Mouse (Mus musculus) lung, embryonic 14.5 days (tissue): ENCODE data around the gene Kcnq4. TPM values are rescaled to one million over a fixed set of nuclear protein-coding genes. Genes with fewer than 3 reads are reported as not detected.

Experiments
- ATAC-seq: fragments of 200-750 bp; cut with Nextera tagmentation; 2 replicates; pipeline ENCODE4 v1.8.0; 2017; ENCODE audit warnings: mild to moderate bottlenecking, moderate TSS enrichment, moderate library complexity; ENCODE audit not compliant: insufficient read depth
- DNase-seq: peaks from one replicate; pipeline ENCODE4 v3.0.0-alpha.2; 2015
- H3K27ac ChIP-seq: fragments of 300-500 bp; sonication (generic); 2 replicates; pipeline ENCODE4 v1.5.1; 2014; ENCODE audit warnings: low read depth, mild to moderate bottlenecking, moderate library complexity
- H3K27me3 ChIP-seq: fragments of 300-500 bp; sonication (generic); 2 replicates; pipeline ENCODE4 v1.6.1; 2014; ENCODE audit warnings: low read length, control low read depth; ENCODE audit not compliant: insufficient read depth
- H3K36me3 ChIP-seq: fragments of 300-500 bp; sonication (generic); 2 replicates; pipeline ENCODE4 v1.6.1; 2014; ENCODE audit warnings: control low read depth; ENCODE audit not compliant: insufficient read depth
- H3K4me1 ChIP-seq: fragments of 300-500 bp; sonication (generic); 2 replicates; pipeline ENCODE4 v1.6.1; 2014; ENCODE audit warnings: antibody characterized with exemption, control low read depth; ENCODE audit not compliant: insufficient read depth
- H3K4me2 ChIP-seq: fragments of 300-500 bp; sonication (generic); 2 replicates; pipeline ENCODE4 v1.6.1; 2014; ENCODE audit warnings: mild to moderate bottlenecking
- H3K4me3 ChIP-seq: fragments of 300-500 bp; sonication (generic); 2 replicates; pipeline ENCODE4 v1.5.1; 2014; ENCODE audit warnings: low read depth, low read length
- H3K9ac ChIP-seq: fragments of 300-500 bp; sonication (generic); 2 replicates; pipeline ENCODE4 v1.6.1; 2014
- H3K9me3 ChIP-seq: fragments of 300-500 bp; sonication (generic); 2 replicates; pipeline ENCODE4 v1.6.1; 2016; ENCODE audit warnings: low read depth, low read length, control low read depth
- CTCF ChIP-seq: IDR thresholded peaks from 2 replicates; pipeline ENCODE4 v1.5.1; 2016; ENCODE audit warnings: antibody characterized with exemption, low read depth
- whole genome bisulfite sequencing: fragments of 180-500 bp; shearing (Covaris S2); extraction: QIAGEN DNeasy Blood & Tissue Kit; methylation state at CpG from one replicate; pipeline ENCODE4 v1.1.7; 2014; 5-methylcytosine and 5-hydroxymethylcytosine counted together
- polyA plus RNA-seq: library from polyadenylated mRNA; unstranded; fragments of >200 nt; fragmentation: Nextera tagmentation; extraction: Ambion mirVana; gene quantifications from 2 replicates; pipeline ENCODE4 v1.2.1, GENCODE M21; 2014

Kcnq4 gene
- polyA plus RNA-seq, 1 experiment from 2014 or later, result 4.5 TPM

- Histone ChIP-seq H3K27me3 (peaks cover 13% of the 10 kb centered on the region; the same call in 1 of the 2 replicates), H3K27ac (no peak overlapping the region), H3K4me3 (no peak overlapping the region), H3K9ac (no peak overlapping the region), H3K4me2 (no peak overlapping the region), H3K4me1 (peaks cover 6% of the 10 kb centered on the region; the same call in 1 of the 2 replicates), H3K9me3 (no peaks in the 10 kb centered on the region), H3K36me3 (no peaks in the 10 kb centered on the region)
- no peak for ATAC-seq
- 91% methylated on average over 6 of the region's 6 CpGs for WGBS
- DNase-seq, result no peak
- no peak for TF ChIP-seq CTCF
Observed at GRCm38 (mm10) chr4:120713021-120713420, 35.4 kb downstream of the Kcnq4 start.

DNA sequence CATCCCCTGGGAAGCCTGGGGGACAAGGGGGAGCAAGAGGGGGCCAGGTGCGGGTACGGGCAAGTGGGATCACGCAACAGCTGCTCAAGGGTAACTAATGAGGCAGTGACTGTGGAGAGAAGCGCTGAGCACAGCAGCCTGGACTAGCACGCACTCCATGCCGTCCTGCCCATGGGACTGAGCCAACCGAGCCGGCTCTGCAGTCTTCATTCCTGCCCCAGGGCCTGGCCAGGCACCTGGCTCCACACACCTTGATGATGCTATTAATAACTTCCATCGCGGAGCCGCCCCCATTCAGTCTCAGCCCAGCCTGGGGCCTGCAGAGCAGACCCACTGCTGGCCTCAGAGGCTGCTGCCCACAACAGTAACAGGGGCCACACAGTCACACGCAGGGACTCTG lies 36.2 kb downstream of the Kcnq4 start:
- ATAC-seq, result no peak
- no peak overlapping the region for H3K4me2 ChIP-seq
- TF ChIP-seq CTCF, result no peak
- H3K4me1 ChIP-seq, result peaks cover 6% of the 10 kb centered on the region; the same call in 1 of the 2 replicates
- no peaks in the 10 kb centered on the region for H3K9me3 ChIP-seq
- H3K4me3 ChIP-seq, result no peak overlapping the region
- no peaks in the 10 kb centered on the region for H3K36me3 ChIP-seq
- no peak for DNase-seq
- H3K27me3 ChIP-seq, result 0 out of 2 replicates have a peak, but pooled peaks cover 7% of the 10 kb centered on the region
- no peak overlapping the region for H3K9ac ChIP-seq
- 70% methylated on average over 12 of the region's 12 CpGs for WGBS
- H3K27ac ChIP-seq, result no peak overlapping the region

- DNase-seq (no peak), ATAC-seq (no peak)
- Histone ChIP-seq H3K4me3 (no peak overlapping the region), H3K4me2 (no peak overlapping the region), H3K9ac (no peak overlapping the region), H3K9me3 (no peaks in the 10 kb centered on the region), H3K4me1 (no peaks in the 10 kb centered on the region), H3K27me3 (peaks cover 20% of the 10 kb centered on the region), H3K27ac (no peak overlapping the region), H3K36me3 (no peaks in the 10 kb centered on the region)
- WGBS, result 84% methylated on average over 2 of the region's 2 CpGs
- TF ChIP-seq CTCF, result no peak
Observed at GRCm38 (mm10) chr4:120702511-120702910, 45.9 kb downstream of the Kcnq4 start.

- 66% methylated on average over 8 of the region's 8 CpGs for WGBS
- Histone ChIP-seq H3K27me3 (peaks cover 25% of the 10 kb centered on the region), H3K9me3 (no peaks in the 10 kb centered on the region), H3K4me3 (no peak overlapping the region), H3K4me1 (no peaks in the 10 kb centered on the region), H3K9ac (no peak overlapping the region), H3K4me2 (no peak overlapping the region), H3K27ac (no peak overlapping the region), H3K36me3 (no peaks in the 10 kb centered on the region)
- TF ChIP-seq CTCF, result no peak
- ATAC-seq, result no peak
- no peak for DNase-seq
Observed at GRCm38 (mm10) chr4:120702056-120702455, 46.4 kb downstream of the Kcnq4 start.

DNA sequence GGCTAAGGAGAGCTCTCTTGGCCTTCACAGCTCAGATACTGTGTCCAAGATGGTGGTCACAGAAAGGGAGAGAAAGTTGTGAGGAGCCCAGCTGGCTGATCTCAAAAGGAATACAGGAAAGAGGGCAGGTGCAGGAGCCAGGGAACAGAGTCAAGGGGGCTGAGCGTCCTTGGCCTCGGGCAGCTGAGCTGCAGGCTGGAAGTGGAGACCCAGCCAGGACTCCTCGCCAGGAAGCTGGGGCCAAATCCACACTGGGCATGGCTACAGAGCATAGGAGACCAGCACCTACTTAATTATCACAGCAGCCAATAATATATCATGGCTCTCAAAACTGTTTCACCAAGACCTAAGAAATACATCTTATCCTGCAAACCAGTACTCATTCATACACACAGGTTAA lies 47.2 kb downstream of the Kcnq4 start:
- no peak for TF ChIP-seq CTCF
- ATAC-seq, result no peak
- 64% methylated on average over 3 of the region's 3 CpGs for WGBS

DNA sequence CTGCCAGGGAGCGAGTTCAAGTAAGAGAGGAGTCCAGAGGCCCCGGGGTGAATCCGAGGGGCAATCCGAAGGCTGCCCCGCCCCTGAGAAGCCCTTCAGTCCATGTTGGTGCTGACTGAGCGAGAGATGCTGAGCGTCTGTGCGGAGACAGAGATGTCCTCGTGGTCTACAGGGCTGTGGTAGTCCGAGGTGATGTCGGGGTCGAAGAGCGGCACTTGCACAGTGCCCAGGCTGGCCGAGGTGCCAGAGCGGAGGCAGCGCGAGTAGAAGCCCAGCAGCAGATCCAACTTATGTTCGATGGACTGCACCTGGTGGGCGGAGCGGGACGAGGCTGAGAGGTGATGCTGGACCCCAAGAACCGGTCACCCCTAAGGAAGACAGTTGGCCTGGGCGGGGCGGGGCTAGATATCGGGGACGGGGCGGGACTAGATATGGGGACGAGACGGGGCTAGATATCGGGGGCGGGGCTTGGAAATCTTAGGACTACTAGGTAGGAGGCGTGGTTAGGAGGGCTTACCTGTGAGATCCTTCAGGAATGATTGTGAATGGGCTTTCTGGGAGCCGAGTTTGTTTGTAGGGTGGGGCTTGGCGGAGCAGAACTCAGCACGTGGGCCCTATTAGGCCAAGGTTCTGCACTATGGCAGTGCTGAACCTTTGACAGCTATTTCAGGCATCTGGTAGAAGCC lies 50.5 kb downstream of the Kcnq4 start:
- Histone ChIP-seq H3K27ac (no peak overlapping the region), H3K4me1 (no peaks in the 10 kb centered on the region), H3K9me3 (no peaks in the 10 kb centered on the region), H3K4me3 (no peak overlapping the region), H3K27me3 (peaks cover 29% of the 10 kb centered on the region), H3K4me2 (peak overlapping the region; percentile 48), H3K9ac (no peak overlapping the region; the same call in 1 of the 2 replicates), H3K36me3 (no peaks in the 10 kb centered on the region)
- no peak for TF ChIP-seq CTCF
- DNase-seq (no peak), ATAC-seq (peak; percentile 27; the same call in 1 of the 2 replicates)
- WGBS, result 15% methylated on average over 35 of the region's 35 CpGs

More for the DNA sequence above, 47.2 kb downstream of the Kcnq4 start:
- no peak for DNase-seq
- no peak overlapping the region for H3K9ac ChIP-seq
- H3K27me3 ChIP-seq, result peaks cover 29% of the 10 kb centered on the region
- H3K4me1 ChIP-seq, result no peaks in the 10 kb centered on the region
- no peak overlapping the region for H3K27ac ChIP-seq
- no peaks in the 10 kb centered on the region for H3K36me3 ChIP-seq
- no peaks in the 10 kb centered on the region for H3K9me3 ChIP-seq
- H3K4me3 ChIP-seq, result no peak overlapping the region
- H3K4me2 ChIP-seq, result no peak overlapping the region

- Histone ChIP-seq H3K27me3 (peaks cover 29% of the 10 kb centered on the region), H3K36me3 (no peaks in the 10 kb centered on the region), H3K9ac (no peak overlapping the region), H3K27ac (no peak overlapping the region), H3K4me1 (no peaks in the 10 kb centered on the region), H3K4me2 (no peak overlapping the region), H3K9me3 (no peaks in the 10 kb centered on the region), H3K4me3 (no peak overlapping the region)
- 90% methylated on average over 8 of the region's 8 CpGs for WGBS
- DNase-seq (no peak), ATAC-seq (peak; percentile 16; the same call in 1 of the 2 replicates)
- no peak for TF ChIP-seq CTCF
Observed at GRCm38 (mm10) chr4:120697353-120697752, 51.1 kb downstream of the Kcnq4 start.
